Mouse (Mus musculus) liver, postnatal 0 days (tissue): ENCODE results near the gene AI854703.

Experiments
- CTCF ChIP-seq: sonication (generic); IDR thresholded peaks from 2 replicates; pipeline ENCODE4 v1.5.1; 2016; ENCODE audit warnings: antibody characterized with exemption, low read depth
- EP300 ChIP-seq: IDR thresholded peaks from 2 replicates; pipeline ENCODE4 v1.6.1; 2016; ENCODE audit warnings: antibody characterized with exemption, low read depth, mild to moderate bottlenecking

- no peak for TF ChIP-seq CTCF
- TF ChIP-seq EP300 = no peak
Observed at GRCm38 (mm10) chr6:48668022-48668421, 41.5 kb downstream of the AI854703 start.
